Mouse (Mus musculus) heart, adult 2 months (tissue): Measurements from ENCODE around the gene Rab6b.

Experiments
- CTCF ChIP-seq: fragments of 200-600 bp; IDR thresholded peaks from 2 replicates; pipeline ENCODE4 v1.8.1; 2022; ENCODE audit warnings: antibody characterized with exemption, mild to moderate bottlenecking, moderate library complexity
- EP300 ChIP-seq: fragments of 200-500 bp; IDR thresholded peaks from 2 replicates; pipeline ENCODE4 v1.6.1; 2011; ENCODE audit warnings: low read depth, low read length, control low read depth; ENCODE audit not compliant: insufficient read depth

- no peak for TF ChIP-seq CTCF
- no peak for TF ChIP-seq EP300
These were observed 24.9 kb upstream of the Rab6b start for GRCm38 (mm10) chr9:103086736-103087135.
